Mouse (Mus musculus): ENCODE data around the gene Rhox3a.
"Not testable (repeated sequence)": the region's sequence is repeated elsewhere in the genome, so short reads cannot be mapped to it uniquely, and the experiment has no call there.

Rhox3a gene

DNA sequence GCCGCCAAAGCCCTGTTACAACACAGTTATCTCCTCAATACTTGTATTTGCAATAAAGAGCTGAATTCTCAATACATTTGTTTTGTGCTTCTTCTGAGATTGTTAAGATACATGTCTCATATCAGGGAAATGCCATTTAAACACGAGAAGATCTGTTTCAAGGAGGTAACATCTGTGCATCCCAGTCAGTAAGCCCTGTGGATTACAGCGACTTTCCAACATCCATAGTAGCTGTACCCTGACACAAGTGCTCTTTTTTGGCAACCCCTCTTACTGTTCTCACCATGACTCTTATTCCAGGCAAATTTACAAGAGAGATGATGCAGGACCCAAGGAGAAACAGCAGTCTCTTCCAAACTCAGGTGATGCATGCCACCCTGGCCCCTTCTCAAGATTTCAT is at the start of gene Rhox3a:
Rhox3a (plus strand) TSS at position 301 of the 400 bp plus-strand sequence.
- DNase-seq (ENCODE audit: extremely low spot score, low read depth, low spot score) = not testable (repeated sequence)

DNA sequence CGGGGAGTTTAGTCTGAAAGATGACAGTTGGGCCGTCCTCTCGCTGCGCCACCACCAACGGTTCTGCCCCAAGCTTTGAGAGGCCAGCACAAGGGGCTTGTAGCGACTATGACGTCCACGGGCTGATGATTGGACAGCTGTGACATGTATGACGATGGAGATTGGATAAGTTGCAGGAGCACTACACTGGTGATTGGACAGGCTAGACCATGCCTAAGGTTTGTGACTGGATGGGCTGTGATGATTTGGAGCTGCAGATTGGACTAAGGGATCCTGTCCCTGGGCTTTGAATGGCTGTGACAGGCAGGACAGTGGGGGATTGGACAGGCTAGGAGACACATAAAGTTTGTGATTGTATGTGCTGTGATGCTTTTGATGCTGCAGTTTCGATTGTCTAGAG is 38.8 kb upstream of the Rhox3a start, which contains the start of gene Gm9:
Gm9 (minus strand) TSS at position 101 of the 400 bp plus-strand sequence.
- no peak for DNase-seq (ENCODE audit: extremely low spot score, low read depth, low spot score)

DNA sequence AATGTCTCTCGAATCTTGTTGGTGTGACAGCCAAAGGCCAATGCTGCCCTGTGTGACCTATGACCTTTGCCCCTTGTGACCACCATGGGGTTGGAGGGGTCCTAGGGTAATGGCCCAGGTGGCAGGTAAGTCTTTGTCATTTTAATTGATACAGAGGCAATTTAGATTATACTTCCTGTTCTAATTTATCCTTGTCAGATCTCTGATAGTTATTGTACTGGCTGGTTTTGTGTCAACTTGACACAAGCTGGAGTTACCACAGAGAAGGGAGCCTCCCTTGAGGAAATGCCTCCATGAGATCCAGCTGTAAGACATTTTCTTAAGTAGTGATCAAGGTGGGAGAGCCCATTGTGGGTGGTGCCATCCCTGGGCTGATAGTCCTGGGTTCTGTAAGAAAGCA is 27.6 kb upstream of the Rhox3a start, which contains the start of gene Rhox1:
Rhox1 (minus strand) TSS at position 101 of the 400 bp plus-strand sequence.
- not testable (repeated sequence) for DNase-seq (ENCODE audit: extremely low spot score, low read depth, low spot score)

DNA sequence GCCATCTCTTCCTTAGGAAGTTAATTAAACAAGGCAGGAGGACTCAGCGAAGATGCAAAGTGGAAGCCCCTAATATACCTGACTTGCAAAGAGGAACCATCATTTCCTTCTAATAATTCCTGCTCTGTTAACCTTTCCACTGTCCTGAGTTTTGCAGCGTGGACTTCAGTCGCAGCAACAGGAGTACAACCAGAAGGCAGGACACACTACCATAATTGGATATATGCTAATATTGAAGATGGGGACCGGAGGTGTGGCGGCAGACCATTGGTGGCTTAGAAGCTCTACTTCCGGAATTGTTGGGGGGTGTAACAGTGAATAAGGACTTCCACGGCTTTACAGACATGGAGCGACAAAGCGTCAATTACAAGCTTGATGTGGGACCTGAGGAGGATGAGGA is 5.0 kb upstream of the Rhox3a start, which contains the start of gene Rhox2a:
Rhox2a (plus strand) TSS at position 301 of the 400 bp plus-strand sequence.
- DNase-seq (ENCODE audit: extremely low spot score, low read depth, low spot score) = not testable (repeated sequence)

DNA sequence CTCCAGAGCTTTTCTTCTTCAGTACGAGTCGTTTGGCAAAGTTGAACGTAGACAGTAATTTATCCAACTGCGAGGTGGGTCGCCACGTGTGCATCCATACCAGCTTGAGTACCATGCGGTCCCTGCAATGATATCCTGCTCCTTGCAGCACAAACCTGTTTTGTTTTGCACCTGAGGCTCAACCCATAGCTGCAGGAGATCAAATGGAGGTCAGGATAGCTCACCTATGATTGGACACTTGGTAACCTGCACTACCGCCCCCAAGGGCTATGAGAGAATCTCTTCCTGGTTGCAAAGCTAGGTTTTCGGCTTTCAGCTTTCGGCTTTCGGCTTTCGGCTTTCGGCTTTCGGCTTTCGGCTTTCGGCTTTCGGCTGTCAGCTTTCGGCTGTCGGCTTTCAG is 15.3 kb downstream of the Rhox3a start, which contains the start of gene Rhox4a:
Rhox4a (plus strand) TSS at position 301 of the 400 bp plus-strand sequence.
- DNase-seq (ENCODE audit: extremely low spot score, low read depth, low spot score) = not testable (repeated sequence)
